Mouse (Mus musculus): ENCODE data around the gene Polr2e. TPM values are rescaled to one million over a fixed set of nuclear protein-coding genes. Genes with fewer than 3 reads are reported as not detected.

The Polr2e gene
- polyA plus RNA-seq (2015; fragmentation: Illumina TruSeq; extraction: RNeasy Lipid Tissue Mini Kit (QIAGEN cat#74804); ENCODE audit: insufficient read depth, low replicate concordance) = 19.3 TPM

DNA sequence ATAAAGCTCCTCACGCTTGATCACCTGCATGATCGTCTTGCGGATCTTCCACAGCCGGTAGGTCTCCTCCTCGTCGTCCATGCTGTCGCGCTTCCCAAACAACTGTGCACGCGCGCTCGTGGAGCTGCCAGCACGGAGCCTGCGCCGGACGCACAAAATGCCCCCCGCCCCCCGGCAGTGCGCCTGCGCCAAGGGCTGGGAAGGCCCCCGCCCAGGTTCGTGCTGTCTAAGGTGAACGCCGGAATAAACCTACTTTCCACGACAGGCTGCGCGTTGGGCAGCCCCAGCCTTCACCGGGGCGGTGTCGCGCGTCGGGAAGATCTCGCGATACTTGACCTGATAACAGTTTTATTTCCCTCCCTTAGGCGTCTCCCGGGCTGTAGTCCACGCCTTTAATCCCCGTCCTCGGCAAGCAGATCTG, at the start of gene Polr2e:
TSS of gene Polr2e (minus strand) at position 237 of the 421 bp plus-strand sequence.

GRCm38 (mm10) chr10:80047041-80047565, 7.5 kb upstream of the Polr2e start, which contains the start of gene Gpx4:
TSS of gene Gpx4 (plus strand) at chr10:80047166.

DNA sequence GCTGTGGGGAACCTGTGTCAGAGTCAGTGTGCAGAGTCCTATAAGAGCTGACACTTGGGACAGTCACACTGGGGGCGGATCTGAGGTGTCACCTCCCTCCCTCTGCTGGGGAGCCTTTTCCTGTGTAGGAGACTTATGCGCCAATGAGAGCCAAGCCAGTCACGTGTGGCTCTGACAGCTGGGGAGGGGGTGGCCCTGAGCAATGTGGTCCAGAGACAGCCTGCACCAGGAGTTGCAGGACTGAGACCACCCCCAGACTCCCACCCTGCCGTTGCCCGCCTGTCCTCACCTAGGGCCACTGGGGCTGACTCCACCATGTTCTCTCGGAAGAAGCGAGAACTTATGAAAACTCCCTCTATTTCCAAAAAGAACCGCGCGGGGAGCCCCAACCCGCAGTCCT, 23.1 kb downstream of the Polr2e start, which contains the start of gene Arhgap45:
TSS of gene Arhgap45 (plus strand) at position 143 of the 400 bp plus-strand sequence.

GRCm38 (mm10) chr10:79996272-79997033, 43.1 kb downstream of the Polr2e start, which contains the start of gene Abca7:
TSS of gene Abca7 (plus strand) at chr10:79996494.

DNA sequence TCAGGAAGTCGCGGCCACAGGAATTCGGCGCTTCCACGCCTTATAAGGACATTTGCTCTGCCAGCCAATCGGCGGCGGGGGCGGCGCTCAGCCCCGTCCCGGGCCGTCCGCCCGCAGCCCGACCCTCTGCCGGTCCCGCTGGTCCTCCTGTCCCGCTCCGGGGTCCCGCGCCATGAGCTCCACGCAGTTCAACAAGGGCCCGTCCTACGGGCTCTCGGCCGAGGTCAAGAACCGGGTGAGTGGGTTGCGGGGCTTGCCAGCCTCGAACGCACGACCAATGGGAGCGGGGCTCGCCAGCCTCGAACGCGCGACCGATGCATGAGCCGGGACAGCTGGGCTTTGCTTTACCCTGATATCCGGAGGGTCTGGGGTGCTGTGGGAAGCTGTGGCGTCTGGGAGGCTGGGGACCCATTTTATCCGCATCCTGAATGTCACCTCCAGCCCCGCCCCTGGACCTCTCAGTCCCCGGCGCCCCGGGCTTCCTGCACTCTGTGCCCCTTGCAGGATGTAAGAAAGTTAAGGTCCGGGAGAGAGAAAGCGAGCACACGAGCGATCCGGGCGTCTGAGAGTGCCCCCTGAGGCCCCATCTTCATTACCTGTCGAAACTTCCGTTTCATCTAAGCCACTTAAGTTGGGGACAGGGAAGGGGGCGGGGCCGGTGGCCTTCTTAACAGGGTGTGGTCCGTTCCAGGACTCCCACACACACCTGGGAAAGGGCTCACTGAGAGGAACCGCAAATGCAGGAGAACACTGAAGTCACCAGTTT, 50.9 kb downstream of the Polr2e start, which contains the start of gene Cnn2:
TSS of gene Cnn2 (plus strand) at position 79 of the 766 bp plus-strand sequence.

Other genes starting within 250 kb of the Polr2e start
- 0.25 TPM for gene Prss57, start 248.8 kb downstream of the Polr2e start, polyA plus RNA-seq (2015; fragmentation: Illumina TruSeq; extraction: RNeasy Lipid Tissue Mini Kit (QIAGEN cat#74804); ENCODE audit: insufficient read depth, low replicate concordance)
- 3.1 TPM for gene Palm, start 246.2 kb downstream of the Polr2e start, polyA plus RNA-seq (2015; fragmentation: Illumina TruSeq; extraction: RNeasy Lipid Tissue Mini Kit (QIAGEN cat#74804); ENCODE audit: insufficient read depth, low replicate concordance)
- not detected for gene Misp, start 218.8 kb downstream of the Polr2e start, polyA plus RNA-seq (2015; fragmentation: Illumina TruSeq; extraction: RNeasy Lipid Tissue Mini Kit (QIAGEN cat#74804); ENCODE audit: insufficient read depth, low replicate concordance)
- 156 TPM for gene Ptbp1, start 185.4 kb downstream of the Polr2e start, polyA plus RNA-seq (2015; fragmentation: Illumina TruSeq; extraction: RNeasy Lipid Tissue Mini Kit (QIAGEN cat#74804); ENCODE audit: insufficient read depth, low replicate concordance)
- not detected for gene Prtn3, start 165.3 kb downstream of the Polr2e start, polyA plus RNA-seq (2015; fragmentation: Illumina TruSeq; extraction: RNeasy Lipid Tissue Mini Kit (QIAGEN cat#74804); ENCODE audit: insufficient read depth, low replicate concordance)
- 0.47 TPM for gene Plppr3, start 165.2 kb downstream of the Polr2e start, polyA plus RNA-seq (2015; fragmentation: Illumina TruSeq; extraction: RNeasy Lipid Tissue Mini Kit (QIAGEN cat#74804); ENCODE audit: insufficient read depth, low replicate concordance)
- 0.35 TPM for gene Elane, start 153.5 kb downstream of the Polr2e start, polyA plus RNA-seq (2015; fragmentation: Illumina TruSeq; extraction: RNeasy Lipid Tissue Mini Kit (QIAGEN cat#74804); ENCODE audit: insufficient read depth, low replicate concordance)
- gene Cfd, start 148.9 kb downstream of the Polr2e start, polyA plus RNA-seq (2015; fragmentation: Illumina TruSeq; extraction: RNeasy Lipid Tissue Mini Kit (QIAGEN cat#74804); ENCODE audit: insufficient read depth, low replicate concordance) = 1.0 TPM
- 3.4 TPM for gene Med16, start 130.9 kb downstream of the Polr2e start, polyA plus RNA-seq (2015; fragmentation: Illumina TruSeq; extraction: RNeasy Lipid Tissue Mini Kit (QIAGEN cat#74804); ENCODE audit: insufficient read depth, low replicate concordance)
- not detected for gene Gm26602, start 128.9 kb downstream of the Polr2e start, polyA plus RNA-seq (2015; fragmentation: Illumina TruSeq; extraction: RNeasy Lipid Tissue Mini Kit (QIAGEN cat#74804); ENCODE audit: insufficient read depth, low replicate concordance)
- gene Kiss1r, start 122.8 kb downstream of the Polr2e start, polyA plus RNA-seq (2015; fragmentation: Illumina TruSeq; extraction: RNeasy Lipid Tissue Mini Kit (QIAGEN cat#74804); ENCODE audit: insufficient read depth, low replicate concordance) = 0.33 TPM
- gene R3hdm4, start 118.6 kb downstream of the Polr2e start, polyA plus RNA-seq (2015; fragmentation: Illumina TruSeq; extraction: RNeasy Lipid Tissue Mini Kit (QIAGEN cat#74804); ENCODE audit: insufficient read depth, low replicate concordance) = 52.3 TPM
- gene Arid3a, start 112.8 kb downstream of the Polr2e start, polyA plus RNA-seq (2015; fragmentation: Illumina TruSeq; extraction: RNeasy Lipid Tissue Mini Kit (QIAGEN cat#74804); ENCODE audit: insufficient read depth, low replicate concordance) = 8.9 TPM
- 10.6 TPM for gene Wdr18, start 79.6 kb downstream of the Polr2e start, polyA plus RNA-seq (2015; fragmentation: Illumina TruSeq; extraction: RNeasy Lipid Tissue Mini Kit (QIAGEN cat#74804); ENCODE audit: insufficient read depth, low replicate concordance)
- not detected for gene Grin3b, start 69.1 kb downstream of the Polr2e start, polyA plus RNA-seq (2015; fragmentation: Illumina TruSeq; extraction: RNeasy Lipid Tissue Mini Kit (QIAGEN cat#74804); ENCODE audit: insufficient read depth, low replicate concordance)
- gene Tmem259, start 55.5 kb downstream of the Polr2e start, polyA plus RNA-seq (2015; fragmentation: Illumina TruSeq; extraction: RNeasy Lipid Tissue Mini Kit (QIAGEN cat#74804); ENCODE audit: insufficient read depth, low replicate concordance) = 23.2 TPM
- gene Cnn2, start 51.2 kb downstream of the Polr2e start, polyA plus RNA-seq (2015; fragmentation: Illumina TruSeq; extraction: RNeasy Lipid Tissue Mini Kit (QIAGEN cat#74804); ENCODE audit: insufficient read depth, low replicate concordance) = 160 TPM
- gene Abca7, start 43.3 kb downstream of the Polr2e start, polyA plus RNA-seq (2015; fragmentation: Illumina TruSeq; extraction: RNeasy Lipid Tissue Mini Kit (QIAGEN cat#74804); ENCODE audit: insufficient read depth, low replicate concordance) = 10.9 TPM
- 93.1 TPM for gene Arhgap45, start 23.1 kb downstream of the Polr2e start, polyA plus RNA-seq (2015; fragmentation: Illumina TruSeq; extraction: RNeasy Lipid Tissue Mini Kit (QIAGEN cat#74804); ENCODE audit: insufficient read depth, low replicate concordance)
- 128 TPM for gene Gpx4, start 7.4 kb upstream of the Polr2e start, polyA plus RNA-seq (2015; fragmentation: Illumina TruSeq; extraction: RNeasy Lipid Tissue Mini Kit (QIAGEN cat#74804); ENCODE audit: insufficient read depth, low replicate concordance)
- 22.6 TPM for gene Sbno2, start 65.8 kb upstream of the Polr2e start, polyA plus RNA-seq (2015; fragmentation: Illumina TruSeq; extraction: RNeasy Lipid Tissue Mini Kit (QIAGEN cat#74804); ENCODE audit: insufficient read depth, low replicate concordance)
- 58.7 TPM for gene Stk11, start 76.0 kb upstream of the Polr2e start, polyA plus RNA-seq (2015; fragmentation: Illumina TruSeq; extraction: RNeasy Lipid Tissue Mini Kit (QIAGEN cat#74804); ENCODE audit: insufficient read depth, low replicate concordance)
- 23.7 TPM for gene Atp5d, start 98.8 kb upstream of the Polr2e start, polyA plus RNA-seq (2015; fragmentation: Illumina TruSeq; extraction: RNeasy Lipid Tissue Mini Kit (QIAGEN cat#74804); ENCODE audit: insufficient read depth, low replicate concordance)
- gene Cbarp, start 101.0 kb upstream of the Polr2e start, polyA plus RNA-seq (2015; fragmentation: Illumina TruSeq; extraction: RNeasy Lipid Tissue Mini Kit (QIAGEN cat#74804); ENCODE audit: insufficient read depth, low replicate concordance) = 1.2 TPM
- 29.3 TPM for gene Midn, start 108.5 kb upstream of the Polr2e start, polyA plus RNA-seq (2015; fragmentation: Illumina TruSeq; extraction: RNeasy Lipid Tissue Mini Kit (QIAGEN cat#74804); ENCODE audit: insufficient read depth, low replicate concordance)
- 81.8 TPM for gene Cirbp, start 126.2 kb upstream of the Polr2e start, polyA plus RNA-seq (2015; fragmentation: Illumina TruSeq; extraction: RNeasy Lipid Tissue Mini Kit (QIAGEN cat#74804); ENCODE audit: insufficient read depth, low replicate concordance)
- 13.5 TPM for gene 1600002K03Rik, start 133.1 kb upstream of the Polr2e start, polyA plus RNA-seq (2015; fragmentation: Illumina TruSeq; extraction: RNeasy Lipid Tissue Mini Kit (QIAGEN cat#74804); ENCODE audit: insufficient read depth, low replicate concordance)
- gene Efna2, start 139.7 kb upstream of the Polr2e start, polyA plus RNA-seq (2015; fragmentation: Illumina TruSeq; extraction: RNeasy Lipid Tissue Mini Kit (QIAGEN cat#74804); ENCODE audit: insufficient read depth, low replicate concordance) = 0.35 TPM
- 40.2 TPM for gene Mum1, start 186.6 kb upstream of the Polr2e start, polyA plus RNA-seq (2015; fragmentation: Illumina TruSeq; extraction: RNeasy Lipid Tissue Mini Kit (QIAGEN cat#74804); ENCODE audit: insufficient read depth, low replicate concordance)
- 17.1 TPM for gene Ndufs7, start 209.3 kb upstream of the Polr2e start, polyA plus RNA-seq (2015; fragmentation: Illumina TruSeq; extraction: RNeasy Lipid Tissue Mini Kit (QIAGEN cat#74804); ENCODE audit: insufficient read depth, low replicate concordance)
- 2.3 TPM for gene Gamt, start 221.2 kb upstream of the Polr2e start, polyA plus RNA-seq (2015; fragmentation: Illumina TruSeq; extraction: RNeasy Lipid Tissue Mini Kit (QIAGEN cat#74804); ENCODE audit: insufficient read depth, low replicate concordance)
- 74.8 TPM for gene Dazap1, start 221.7 kb upstream of the Polr2e start, polyA plus RNA-seq (2015; fragmentation: Illumina TruSeq; extraction: RNeasy Lipid Tissue Mini Kit (QIAGEN cat#74804); ENCODE audit: insufficient read depth, low replicate concordance)